Mouse (Mus musculus): Measurements from ENCODE around the gene Gm45618. TPM values are rescaled to one million over a fixed set of nuclear protein-coding genes. Genes with fewer than 3 reads are reported as not detected.

Gm45618 gene
- total and polyA plus RNA-seq, 3 experiments: not detected

DNA sequence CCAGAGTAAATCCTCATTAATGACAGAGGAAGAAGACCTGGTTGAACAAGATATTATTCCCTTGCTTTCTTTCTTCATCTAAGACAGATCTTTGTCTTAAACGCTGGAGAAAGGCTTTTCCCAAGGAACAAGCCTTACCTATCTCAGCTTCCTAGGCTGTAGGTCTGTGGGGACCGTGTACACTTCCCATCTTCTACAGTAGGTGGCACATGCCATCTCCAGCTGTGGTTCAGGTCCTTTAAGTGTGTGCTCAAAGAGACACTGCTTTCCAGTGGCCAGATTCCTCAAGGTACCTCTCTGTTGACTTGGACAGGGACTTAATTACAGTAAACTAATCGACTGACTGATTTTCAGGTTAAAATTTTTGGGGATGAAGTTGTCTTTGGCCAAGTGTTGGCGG, 8.3 kb upstream of the Gm45618 start:
- TF ChIP-seq CTCF (IDR thresholded peaks at IDR 0.05 in 2 of 3, conservative IDR thresholded peaks at IDR 0.05 in 1 of 3; ENCODE audit: control insufficient read depth in 1 of 3, insufficient read depth in 1 of 3, low read depth in 2 of 3, low read length in 3 of 3, poor library complexity in 1 of 3, severe bottlenecking in 1 of 3): peak in 2 of 3 experiments; percentile 3 to 11; a peak in 2 of 6 replicates
- no peak for TF ChIP-seq POLR2A (IDR thresholded peaks at IDR 0.05; ENCODE audit: control insufficient read depth in 1 of 2, insufficient read depth in 1 of 2, low read depth in 1 of 2, low read length in 2 of 2, poor library complexity in 1 of 2)
- H3K79me2 ChIP-seq (ENCODE audit: control insufficient read depth, insufficient read depth, low read length, poor library complexity): no peaks in the 10 kb centered on the region
- DNase-seq (ENCODE audit: low read depth, low spot score): no peak
- H3K36me3 ChIP-seq (ENCODE audit: control insufficient read depth in 1 of 2, insufficient read depth in 2 of 2, low read length in 2 of 2): no peaks in the 10 kb centered on the region
- no peak overlapping the region for H3K27ac ChIP-seq (ENCODE audit: control insufficient read depth, low read depth, low read length)
- H3K4me1 ChIP-seq (ENCODE audit: control insufficient read depth in 1 of 2, insufficient read depth in 2 of 2, low read length in 2 of 2): no peaks in the 10 kb centered on the region
- peaks cover 0 to 2% of the 10 kb centered on the region in 2 experiments for H3K27me3 ChIP-seq (ENCODE audit: control insufficient read depth in 1 of 2, insufficient read depth in 2 of 2, low read length in 2 of 2)
- H3K9me3 ChIP-seq (replicated peaks; ENCODE audit: insufficient read depth, low read length): no peaks in the 10 kb centered on the region
- no peak overlapping the region for H3K4me3 ChIP-seq (ENCODE audit: control insufficient read depth in 1 of 2, insufficient read depth in 1 of 2, low read depth in 2 of 2, low read length in 2 of 2)
- H3K9ac ChIP-seq (ENCODE audit: control insufficient read depth, low read depth, low read length, poor library complexity, severe bottlenecking): no peak overlapping the region

DNA sequence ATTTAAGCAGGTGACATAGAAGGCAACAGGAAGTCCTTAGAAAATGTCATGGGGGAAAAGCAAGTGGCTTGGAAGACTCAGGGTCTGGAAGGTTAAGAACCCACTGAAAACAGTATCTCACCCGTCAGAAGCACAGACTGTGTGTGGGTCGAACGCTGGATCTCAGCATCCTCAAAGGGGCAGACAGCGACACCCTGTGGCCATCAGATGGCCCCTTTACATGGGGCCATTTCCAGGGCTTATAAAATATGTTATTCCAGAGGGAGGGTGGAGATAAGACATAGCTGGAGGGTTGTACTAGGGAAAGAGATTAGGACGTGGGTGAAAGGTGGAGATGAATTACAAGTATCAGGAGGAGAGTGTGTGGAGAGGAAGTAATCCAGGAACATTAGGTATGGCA, 897 bp downstream of the Gm45618 start:
- H3K79me2 ChIP-seq (ENCODE audit: control insufficient read depth, insufficient read depth, low read length, poor library complexity): no peaks in the 10 kb centered on the region
- H3K27me3 ChIP-seq (ENCODE audit: control insufficient read depth in 1 of 2, insufficient read depth in 2 of 2, low read length in 2 of 2): peaks cover 4% of the 10 kb centered on the region in 2 experiments
- H3K9me3 ChIP-seq (replicated peaks; ENCODE audit: insufficient read depth, low read length): no peaks in the 10 kb centered on the region
- no peaks in the 10 kb centered on the region for H3K4me1 ChIP-seq (ENCODE audit: control insufficient read depth in 1 of 2, insufficient read depth in 2 of 2, low read length in 2 of 2)
- no peak overlapping the region for H3K27ac ChIP-seq (ENCODE audit: control insufficient read depth, low read depth, low read length)
- H3K36me3 ChIP-seq (ENCODE audit: control insufficient read depth in 1 of 2, insufficient read depth in 2 of 2, low read length in 2 of 2): no peaks in the 10 kb centered on the region
- H3K9ac ChIP-seq (ENCODE audit: control insufficient read depth, low read depth, low read length, poor library complexity, severe bottlenecking): no peak overlapping the region
- TF ChIP-seq RAD21 (IDR thresholded peaks at IDR 0.05; ENCODE audit: low read depth, low read length) (peak; percentile 69), ZC3H11A (IDR thresholded peaks at IDR 0.05; ENCODE audit: low read depth, low read length) (peak; percentile 38), CTCF (IDR thresholded peaks at IDR 0.05 in 2 of 3, conservative IDR thresholded peaks at IDR 0.05 in 1 of 3; ENCODE audit: control insufficient read depth in 1 of 3, insufficient read depth in 1 of 3, low read depth in 2 of 3, low read length in 3 of 3, poor library complexity in 1 of 3, severe bottlenecking in 1 of 3) (peak; percentile 66 to 82 (median 73)), MYB (IDR thresholded peaks at IDR 0.05; ENCODE audit: low read depth, low read length) (no peak), SMC3 (IDR thresholded peaks at IDR 0.05; ENCODE audit: low read depth, low read length) (peak; percentile 67), CHD1 (IDR thresholded peaks at IDR 0.05; ENCODE audit: low read depth, low read length) (no peak)
- peak; percentile 39 for DNase-seq (ENCODE audit: low read depth, low spot score)
- no peak overlapping the region for H3K4me3 ChIP-seq (ENCODE audit: control insufficient read depth in 1 of 2, insufficient read depth in 1 of 2, low read depth in 2 of 2, low read length in 2 of 2)

DNA sequence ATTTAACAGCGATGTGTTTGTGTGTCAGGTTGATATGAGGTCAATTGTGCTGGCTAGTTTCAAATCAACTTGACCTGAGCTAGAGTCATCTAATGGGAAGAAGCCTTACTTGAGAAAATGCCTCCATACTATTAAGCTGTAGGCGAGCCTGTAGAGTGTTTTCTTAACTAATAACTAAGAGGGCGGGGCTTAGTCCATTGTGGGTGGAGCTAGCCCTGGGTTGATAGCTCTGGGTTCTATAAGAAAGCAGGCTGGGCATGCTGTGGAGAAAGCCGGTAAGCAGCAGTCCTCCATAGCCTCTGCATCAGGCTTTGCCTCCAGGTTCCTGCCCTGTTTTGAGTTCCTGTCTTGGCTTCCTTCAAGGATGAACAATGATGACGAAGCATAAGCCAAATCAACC, 15.8 kb downstream of the Gm45618 start:
- Histone ChIP-seq H3K27me3 (ENCODE audit: control insufficient read depth in 1 of 2, insufficient read depth in 2 of 2, low read length in 2 of 2) (peaks cover 16 to 21% of the 10 kb centered on the region in 2 experiments), H3K36me3 (ENCODE audit: control insufficient read depth in 1 of 2, insufficient read depth in 2 of 2, low read length in 2 of 2) (no peaks in the 10 kb centered on the region), H3K9me3 (replicated peaks; ENCODE audit: insufficient read depth, low read length) (no peaks in the 10 kb centered on the region), H3K27ac (ENCODE audit: control insufficient read depth, low read depth, low read length) (no peak overlapping the region), H3K4me3 (ENCODE audit: control insufficient read depth in 1 of 2, insufficient read depth in 1 of 2, low read depth in 2 of 2, low read length in 2 of 2) (no peak overlapping the region), H3K9ac (ENCODE audit: control insufficient read depth, low read depth, low read length, poor library complexity, severe bottlenecking) (no peak overlapping the region), H3K4me1 (ENCODE audit: control insufficient read depth in 1 of 2, insufficient read depth in 2 of 2, low read length in 2 of 2) (no peaks in the 10 kb centered on the region), H3K79me2 (ENCODE audit: control insufficient read depth, insufficient read depth, low read length, poor library complexity) (no peaks in the 10 kb centered on the region)
- TF ChIP-seq CHD2 (IDR thresholded peaks at IDR 0.05; ENCODE audit: low read length) (no peak), CTCF (IDR thresholded peaks at IDR 0.05 in 2 of 3, conservative IDR thresholded peaks at IDR 0.05 in 1 of 3; ENCODE audit: control insufficient read depth in 1 of 3, insufficient read depth in 1 of 3, low read depth in 2 of 3, low read length in 3 of 3, poor library complexity in 1 of 3, severe bottlenecking in 1 of 3) (no peak), MEF2A (IDR thresholded peaks at IDR 0.05; ENCODE audit: extremely low read depth, insufficient replicate concordance, low read depth, low read length, poor library complexity, severe bottlenecking) (no peak), USF1 (IDR thresholded peaks at IDR 0.05; ENCODE audit: low read depth, low read length) (no peak)
- DNase-seq (ENCODE audit: low read depth, low spot score): no peak

Data from MEL (cell line).